Mouse (Mus musculus) myocyte (in vitro differentiated cells): Measurements from ENCODE around the gene Gorab. TPM values are rescaled to one million over a fixed set of nuclear protein-coding genes. Genes with fewer than 3 reads are reported as not detected.

Experiments used
- H3K27me3 ChIP-seq: one replicate; pipeline ENCODE4 v1.6.1; 2011; ENCODE audit not compliant: control insufficient read depth, insufficient read depth, insufficient read length
- H3K36me3 ChIP-seq: one replicate; pipeline ENCODE4 v1.6.1; 2011; ENCODE audit not compliant: control insufficient read depth, insufficient read depth
- H3K4me2 ChIP-seq: one replicate; pipeline ENCODE4 v1.6.1; 2011; ENCODE audit warnings: low read depth, control low read depth
- H3K4me3 ChIP-seq: one replicate; pipeline ENCODE4 v1.5.1; 2011; ENCODE audit warnings: mild to moderate bottlenecking, control low read depth, moderate library complexity
- H3K79me2 ChIP-seq: one replicate; pipeline ENCODE4 v1.6.1; 2011; ENCODE audit not compliant: control insufficient read depth, insufficient read depth
- H3ac ChIP-seq: one replicate; pipeline ENCODE4 v1.6.1; 2011; ENCODE audit not compliant: control insufficient read depth, insufficient read length
- E2F4 ChIP-seq: IDR thresholded peaks from one replicate; pipeline ENCODE4 v1.6.1; 2011; ENCODE audit warnings: mild to moderate bottlenecking, control low read depth, moderate library complexity; ENCODE audit not compliant: insufficient read depth
- MAX ChIP-seq: IDR thresholded peaks from one replicate; pipeline ENCODE4 v1.6.1; 2011; ENCODE audit warnings: low read depth, mild to moderate bottlenecking, control low read depth
- MYOD1 ChIP-seq, 3 experiments: IDR thresholded peaks; one replicate each; pipeline ENCODE4 v1.6.1; 2011; ENCODE audit warnings: control low read depth in 2 of 3, low read depth in 2 of 3, mild to moderate bottlenecking in 2 of 3, moderate library complexity in 1 of 3; ENCODE audit not compliant: insufficient read length in 2 of 3, control insufficient read depth in 1 of 3
- POLR2AphosphoS2 ChIP-seq: IDR thresholded peaks from one replicate; pipeline ENCODE4 v1.6.1; 2011; ENCODE audit warnings: low read depth, control low read depth; ENCODE audit not compliant: insufficient read length
- REST ChIP-seq: IDR thresholded peaks from one replicate; pipeline ENCODE4 v1.6.1; 2011; ENCODE audit warnings: mild to moderate bottlenecking, control low read depth, moderate library complexity; ENCODE audit not compliant: insufficient read depth, insufficient read length
- SRF ChIP-seq: IDR thresholded peaks from one replicate; pipeline ENCODE4 v1.6.1; 2011; ENCODE audit warnings: low read depth; ENCODE audit not compliant: control insufficient read depth, insufficient read length
- TCF12 ChIP-seq: IDR thresholded peaks from one replicate; pipeline ENCODE4 v1.6.1; 2011; ENCODE audit warnings: mild to moderate bottlenecking, control low read depth; ENCODE audit not compliant: poor library complexity, insufficient read depth, severe bottlenecking
- TCF3 ChIP-seq: IDR thresholded peaks from one replicate; pipeline ENCODE4 v1.6.1; 2011; ENCODE audit warnings: low read depth, control low read depth; ENCODE audit not compliant: insufficient read length
- polyA plus RNA-seq: library from polyadenylated mRNA; unstranded; fragments of >200 nt; fragmentation: generic; extraction: Trizol; gene quantifications from one replicate; pipeline ENCODE4 v1.2.1, GENCODE M21; 2012; ENCODE audit warnings: missing spikeins

The Gorab gene
- polyA plus RNA-seq, 1 experiment: 2.9 TPM

- H3K27me3 ChIP-seq: no peaks in the 10 kb centered on the region
- H3K4me3 ChIP-seq: no peak overlapping the region
- H3K36me3 ChIP-seq: no peaks in the 10 kb centered on the region
- H3ac ChIP-seq: no peak overlapping the region
- H3K4me2 ChIP-seq: no peak overlapping the region
- no peaks in the 10 kb centered on the region for H3K79me2 ChIP-seq
- no peak for TF ChIP-seq SRF
Measured at GRCm38 (mm10) chr1:163338525-163339218, 64.8 kb downstream of the Gorab start.

DNA sequence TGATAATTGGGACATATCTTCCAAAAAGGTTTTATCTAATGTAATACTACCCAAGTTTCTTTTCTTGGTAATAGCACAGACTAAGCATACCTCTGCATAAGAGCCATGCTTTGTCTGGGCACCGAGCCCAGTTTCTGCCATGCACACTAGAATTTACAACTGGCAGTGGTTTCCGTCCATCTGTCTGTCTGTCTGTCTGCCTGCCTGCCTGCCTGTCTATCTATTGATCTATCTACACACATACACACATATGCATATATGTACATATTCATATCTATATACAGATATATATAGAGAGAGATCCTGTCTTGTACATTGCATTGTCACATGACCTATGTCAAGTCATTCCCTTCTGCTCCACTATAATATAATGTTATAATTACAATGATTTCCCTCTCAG lies 65.6 kb downstream of the Gorab start:
- H3K36me3 ChIP-seq: no peaks in the 10 kb centered on the region
- H3K79me2 ChIP-seq: no peaks in the 10 kb centered on the region
- no peak for TF ChIP-seq TCF12
- no peak for TF ChIP-seq E2F4
- TF ChIP-seq POLR2AphosphoS2: no peak
- no peak for TF ChIP-seq MYOD1 (IDR thresholded peaks at IDR 0.05; ENCODE audit: control insufficient read depth in 1 of 3, insufficient read length in 2 of 3, low read depth in 2 of 3)
- TF ChIP-seq MAX: no peak
- TF ChIP-seq SRF: no peak
- no peak for TF ChIP-seq TCF3
- no peak for TF ChIP-seq REST

More for the DNA sequence above, 65.6 kb downstream of the Gorab start:
- Histone ChIP-seq H3K4me3 (no peak overlapping the region), H3ac (no peak overlapping the region), H3K4me2 (no peak overlapping the region), H3K27me3 (no peaks in the 10 kb centered on the region)

Other genes starting within 250 kb of the Gorab start
- 7.0 TPM for gene Prrx1, start 90.0 kb downstream of the Gorab start, polyA plus RNA-seq